Mouse (Mus musculus): Measurements from ENCODE around the gene Tomm20l.

The Tomm20l gene

GRCm38 (mm10) chr12:71154979-71155378 lies 43.8 kb downstream of the Tomm20l start:
- DNase-seq (ENCODE audit: low spot score) = no peak

GRCm38 (mm10) chr12:71157974-71158373 lies 46.7 kb downstream of the Tomm20l start:
- no peak for DNase-seq (ENCODE audit: low spot score)

GRCm38 (mm10) chr12:71164410-71164809 lies 53.2 kb downstream of the Tomm20l start:
- no peak for DNase-seq (ENCODE audit: low spot score)

GRCm38 (mm10) chr12:71169911-71170310 lies 58.7 kb downstream of the Tomm20l start:
- no peak for DNase-seq (ENCODE audit: low spot score)
